Mouse (Mus musculus): ENCODE measurements around the gene Iqcb1. TPM values are rescaled to one million over a fixed set of nuclear protein-coding genes. Genes with fewer than 3 reads are reported as not detected.

Iqcb1 gene
- 66.3 TPM for polyA plus RNA-seq (2014; fragmentation: Illumina TruSeq; extraction: RNeasy Lipid Tissue Mini Kit (QIAGEN cat#74804); ENCODE audit: low read depth, low replicate concordance)

GRCm38 (mm10) chr16:36828054-36828786, at the start of gene Iqcb1:
TSS of gene Iqcb1 (plus strand) at chr16:36828385.

DNA sequence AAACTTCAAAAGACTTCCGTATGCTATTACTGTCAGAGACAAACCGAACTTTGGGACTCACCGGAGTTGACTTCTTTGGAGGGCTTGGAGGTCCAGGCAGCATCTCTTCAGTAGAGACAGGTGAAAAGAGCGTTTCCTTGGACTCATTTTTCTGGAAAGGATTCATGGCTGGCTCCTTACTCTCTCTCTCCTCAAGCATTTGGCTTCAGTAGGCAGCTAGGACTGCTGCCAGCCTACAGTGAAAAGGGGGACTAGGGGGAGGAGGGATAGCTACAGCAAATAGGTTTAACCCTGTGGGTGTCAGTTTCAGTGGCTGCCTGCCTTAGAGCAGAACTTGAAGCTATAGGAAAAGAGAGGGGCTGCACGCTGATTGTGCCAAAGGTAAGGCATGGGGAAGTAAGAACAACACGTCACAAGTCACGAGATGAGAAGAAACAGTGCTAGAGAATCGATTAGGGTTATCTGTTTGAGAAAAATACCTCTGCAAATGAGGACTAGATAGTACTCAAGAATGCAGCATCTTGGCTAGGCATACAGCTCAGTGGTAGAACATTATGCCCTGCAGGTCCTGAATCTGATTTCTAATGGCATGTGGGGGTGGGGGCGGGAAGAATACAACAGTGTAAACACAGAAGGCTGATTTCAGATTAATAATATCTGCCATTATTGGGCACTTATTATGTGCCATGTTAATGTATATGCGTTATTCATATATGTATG, 43.4 kb upstream of the Iqcb1 start, which contains the start of gene Slc15a2:
Slc15a2 (minus strand) TSS at position 369 of the 720 bp plus-strand sequence.

DNA sequence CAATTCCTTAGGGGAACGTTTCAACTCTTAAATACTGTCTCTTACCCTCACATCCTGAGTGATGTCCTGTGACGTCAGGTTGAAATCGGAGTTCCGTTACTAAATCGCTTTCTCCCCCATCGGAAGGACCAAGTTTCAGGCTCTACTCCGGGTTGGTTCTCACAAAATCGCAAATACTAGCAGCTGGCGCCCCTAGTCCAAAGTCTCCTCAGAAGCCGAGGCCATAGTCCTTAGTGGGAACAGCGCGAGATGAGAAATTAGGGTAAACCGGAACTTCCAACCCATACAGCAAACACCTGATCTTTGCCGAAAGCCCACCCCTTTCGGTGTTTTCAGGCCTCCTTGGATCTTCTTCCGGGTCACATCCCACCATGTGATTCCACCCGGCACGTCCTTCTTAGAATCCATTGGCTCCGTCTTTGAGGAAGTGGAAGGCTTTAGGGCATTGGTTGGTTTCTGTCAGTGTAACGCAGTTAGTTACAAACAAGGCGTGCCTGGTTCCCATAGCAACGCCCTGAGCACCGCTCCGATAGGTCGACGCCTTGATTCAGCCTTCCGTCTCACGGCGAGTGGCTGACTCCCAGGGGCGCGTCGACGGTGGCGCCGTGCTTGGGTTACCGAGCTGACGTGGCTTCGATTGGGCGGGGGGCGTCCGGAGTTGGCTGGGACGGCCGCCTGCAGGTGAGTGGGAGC, 46.5 kb downstream of the Iqcb1 start, which contains the start of the genes Eaf2 and Golgb1:
Eaf2 (minus strand) TSS at position 421 of the 693 bp plus-strand sequence.
Golgb1 (plus strand) TSS at position 558 of the 693 bp plus-strand sequence.

Other genes starting within 250 kb of the Iqcb1 start
- 5.6 TPM for gene Cd86, start 162.3 kb upstream of the Iqcb1 start, polyA plus RNA-seq (2014; fragmentation: Illumina TruSeq; extraction: RNeasy Lipid Tissue Mini Kit (QIAGEN cat#74804); ENCODE audit: low read depth, low replicate concordance)
- not detected for gene Ildr1, start 134.4 kb upstream of the Iqcb1 start, polyA plus RNA-seq (2014; fragmentation: Illumina TruSeq; extraction: RNeasy Lipid Tissue Mini Kit (QIAGEN cat#74804); ENCODE audit: low read depth, low replicate concordance)
- 12.5 TPM for gene Slc15a2, start 43.4 kb upstream of the Iqcb1 start, polyA plus RNA-seq (2014; fragmentation: Illumina TruSeq; extraction: RNeasy Lipid Tissue Mini Kit (QIAGEN cat#74804); ENCODE audit: low read depth, low replicate concordance)
- 2.1 TPM for gene Eaf2, start 46.6 kb downstream of the Iqcb1 start, polyA plus RNA-seq (2014; fragmentation: Illumina TruSeq; extraction: RNeasy Lipid Tissue Mini Kit (QIAGEN cat#74804); ENCODE audit: low read depth, low replicate concordance)
- 60.5 TPM for gene Golgb1, start 46.8 kb downstream of the Iqcb1 start, polyA plus RNA-seq (2014; fragmentation: Illumina TruSeq; extraction: RNeasy Lipid Tissue Mini Kit (QIAGEN cat#74804); ENCODE audit: low read depth, low replicate concordance)
- gene Hcls1, start 106.6 kb downstream of the Iqcb1 start, polyA plus RNA-seq (2014; fragmentation: Illumina TruSeq; extraction: RNeasy Lipid Tissue Mini Kit (QIAGEN cat#74804); ENCODE audit: low read depth, low replicate concordance), result 2.4 TPM
- 0.93 TPM for gene Fbxo40, start 162.1 kb downstream of the Iqcb1 start, polyA plus RNA-seq (2014; fragmentation: Illumina TruSeq; extraction: RNeasy Lipid Tissue Mini Kit (QIAGEN cat#74804); ENCODE audit: low read depth, low replicate concordance)
- 1.0 TPM for gene Polq, start 183.4 kb downstream of the Iqcb1 start, polyA plus RNA-seq (2014; fragmentation: Illumina TruSeq; extraction: RNeasy Lipid Tissue Mini Kit (QIAGEN cat#74804); ENCODE audit: low read depth, low replicate concordance)